Mouse (Mus musculus) MEL (cell line): Measurements from ENCODE around the gene Megf9. TPM values are rescaled to one million over a fixed set of nuclear protein-coding genes. Genes with fewer than 3 reads are reported as not detected.

ENCODE experiments used
- DNase-seq: peaks from one replicate; pipeline ENCODE4 v3.0.0; 2011; ENCODE audit warnings: low read depth, low spot score
- H3K27ac ChIP-seq: 2 replicates; pipeline ENCODE4 v1.5.1; 2012; ENCODE audit warnings: low read depth, mild to moderate bottlenecking, control low read depth, low read length, moderate library complexity; ENCODE audit not compliant: control insufficient read depth
- H3K27me3 ChIP-seq, 2 experiments: fragments of 150-350 bp in 1 of 2; sonication (generic) in 1 of 2; 2 replicates each; pipeline ENCODE4 v1.6.1; 2012; ENCODE audit warnings: low read length in 2 of 2, mild to moderate bottlenecking in 2 of 2, improper control_type of control experiment in 1 of 2, moderate library complexity in 1 of 2; ENCODE audit not compliant: insufficient read depth in 2 of 2, control insufficient read depth in 1 of 2
- H3K36me3 ChIP-seq, 2 experiments: 2 replicates each; pipeline ENCODE4 v1.6.1; 2012 to 2014; ENCODE audit warnings: low read length in 2 of 2, improper control_type of control experiment in 1 of 2, inconsistent platforms in 1 of 2, mild to moderate bottlenecking in 1 of 2; ENCODE audit not compliant: insufficient read depth in 2 of 2, control insufficient read depth in 1 of 2
- H3K4me1 ChIP-seq, 2 experiments: fragments of 150-350 bp in 1 of 2; sonication (generic) in 1 of 2; 2 replicates each; pipeline ENCODE4 v1.6.1; 2012; ENCODE audit warnings: low read length in 2 of 2, improper control_type of control experiment in 1 of 2, mild to moderate bottlenecking in 1 of 2; ENCODE audit not compliant: insufficient read depth in 2 of 2, control insufficient read depth in 1 of 2
- H3K4me3 ChIP-seq, 2 experiments: fragments of 150-350 bp in 1 of 2; sonication (generic) in 1 of 2; 2 replicates each; pipeline ENCODE4 v1.5.1; 2012; ENCODE audit warnings: low read depth in 2 of 2, low read length in 2 of 2, mild to moderate bottlenecking in 2 of 2, moderate library complexity in 2 of 2, control low read depth in 1 of 2, improper control_type of control experiment in 1 of 2; ENCODE audit not compliant: control insufficient read depth in 1 of 2, insufficient read depth in 1 of 2
- H3K79me2 ChIP-seq: 2 replicates; pipeline ENCODE4 v1.6.1; 2012; ENCODE audit warnings: mild to moderate bottlenecking, low read length, moderate library complexity; ENCODE audit not compliant: control insufficient read depth, poor library complexity, insufficient read depth
- H3K9ac ChIP-seq: 2 replicates; pipeline ENCODE4 v1.6.1; 2012; ENCODE audit warnings: low read depth, mild to moderate bottlenecking, control low read depth, low read length, moderate library complexity; ENCODE audit not compliant: control insufficient read depth, poor library complexity, severe bottlenecking
- H3K9me3 ChIP-seq: fragments of 150-350 bp; sonication (generic); replicated peaks from 2 replicates; pipeline ENCODE4 v1.6.1; 2012; ENCODE audit warnings: mild to moderate bottlenecking, low read length, improper control_type of control experiment, moderate library complexity; ENCODE audit not compliant: insufficient read depth
- CHD2 ChIP-seq: IDR thresholded peaks from 2 replicates; pipeline ENCODE4 v1.6.1; 2011; ENCODE audit warnings: low read length, improper control_type of control experiment
- CTCF ChIP-seq, 3 experiments: IDR thresholded peaks in 2 of 3; conservative IDR thresholded peaks in 1 of 3; 2 replicates each; pipeline ENCODE4 v1.5.1; 2011 to 2012; ENCODE audit warnings: low read length in 3 of 3, low read depth in 2 of 3, mild to moderate bottlenecking in 2 of 3, improper control_type of control experiment in 1 of 3, inconsistent platforms in 1 of 3, mixed read lengths in 1 of 3, moderate library complexity in 1 of 3; ENCODE audit not compliant: control insufficient read depth in 1 of 3, insufficient read depth in 1 of 3, poor library complexity in 1 of 3, severe bottlenecking in 1 of 3
- E2F4 ChIP-seq: IDR thresholded peaks from 2 replicates; pipeline ENCODE4 v1.6.1; 2011; ENCODE audit warnings: low read depth, low read length, improper control_type of control experiment, borderline replicate concordance
- GABPA ChIP-seq: IDR thresholded peaks from 2 replicates; pipeline ENCODE4 v1.6.1; 2012; ENCODE audit warnings: low read depth, mild to moderate bottlenecking, inconsistent platforms, low read length, improper control_type of control experiment, moderate library complexity
- GATA1 ChIP-seq: IDR thresholded peaks from 2 replicates; pipeline ENCODE4 v1.6.1; 2011; ENCODE audit warnings: low read depth, low read length, improper control_type of control experiment
- MEF2A ChIP-seq: IDR thresholded peaks from 2 replicates; pipeline ENCODE4 v1.6.1; 2014; ENCODE audit warnings: low read depth, mild to moderate bottlenecking, inconsistent platforms, low read length, improper control_type of control experiment; ENCODE audit not compliant: poor library complexity, insufficient replicate concordance, severe bottlenecking; ENCODE audit errors: extremely low read depth
- MXI1 ChIP-seq: IDR thresholded peaks from 2 replicates; pipeline ENCODE4 v1.6.1; 2011; ENCODE audit warnings: mild to moderate bottlenecking, low read depth, low read length, improper control_type of control experiment
- MYB ChIP-seq: IDR thresholded peaks from 2 replicates; pipeline ENCODE4 v1.6.1; 2011; ENCODE audit warnings: mild to moderate bottlenecking, low read depth, low read length, improper control_type of control experiment
- NELFE ChIP-seq: IDR thresholded peaks from 2 replicates; pipeline ENCODE4 v1.6.1; 2011; ENCODE audit warnings: low read depth, low read length, improper control_type of control experiment
- POLR2AphosphoS2 ChIP-seq: IDR thresholded peaks from 2 replicates; pipeline ENCODE4 v1.6.1; 2011; ENCODE audit warnings: low read length, improper control_type of control experiment
- POLR2AphosphoS5 ChIP-seq: IDR thresholded peaks from 2 replicates; pipeline ENCODE4 v1.6.1; 2012; ENCODE audit warnings: low read depth, borderline replicate concordance, mild to moderate bottlenecking, inconsistent platforms, low read length, moderate library complexity, mixed read lengths
- RAD21 ChIP-seq: IDR thresholded peaks from 2 replicates; pipeline ENCODE4 v1.6.1; 2011; ENCODE audit warnings: mild to moderate bottlenecking, low read depth, low read length, improper control_type of control experiment
- TAL1 ChIP-seq: IDR thresholded peaks from 2 replicates; pipeline ENCODE4 v1.6.1; 2012; ENCODE audit warnings: mild to moderate bottlenecking, inconsistent platforms, low read length, moderate library complexity, mixed read lengths
- USF1 ChIP-seq: IDR thresholded peaks from 2 replicates; pipeline ENCODE4 v1.6.1; 2014; ENCODE audit warnings: low read depth, mild to moderate bottlenecking, inconsistent platforms, low read length, improper control_type of control experiment, moderate library complexity
- USF2 ChIP-seq, 2 experiments: IDR thresholded peaks; 2 replicates each; pipeline ENCODE4 v1.6.1; 2011 to 2012; ENCODE audit warnings: improper control_type of control experiment in 2 of 2, low read length in 2 of 2, borderline replicate concordance in 1 of 2, inconsistent platforms in 1 of 2, low read depth in 1 of 2, mild to moderate bottlenecking in 1 of 2; ENCODE audit not compliant: insufficient read depth in 1 of 2
- ZKSCAN1 ChIP-seq: IDR thresholded peaks from 2 replicates; pipeline ENCODE4 v1.6.1; 2012; ENCODE audit warnings: low read depth, mild to moderate bottlenecking, inconsistent platforms, low read length, improper control_type of control experiment, moderate library complexity
- ZNF384 ChIP-seq: IDR thresholded peaks from 2 replicates; pipeline ENCODE4 v1.6.1; 2012; ENCODE audit warnings: low read depth, mild to moderate bottlenecking, inconsistent platforms, low read length, improper control_type of control experiment
- polyA plus RNA-seq, 2 experiments: library from polyadenylated mRNA; stranded (reverse) in 1 of 2; unstranded in 1 of 2; fragments of >175 nt in 1 of 2; fragments of >200 nt in 1 of 2; gene quantifications; 2 replicates each; pipeline versions ENCODE4 v1.2.1 to v1.2.4; 2012; ENCODE audit warnings: low replicate concordance in 2 of 2, low read depth in 1 of 2; ENCODE audit not compliant: insufficient read length in 2 of 2, insufficient read depth in 1 of 2, missing spikeins in 1 of 2
- total RNA-seq: library from RNA; depleted of rRNA; stranded (reverse); fragments of 300-350 nt; gene quantifications from 2 replicates; pipeline ENCODE4 v1.2.3, GENCODE M21; 2012

Megf9 gene
- total and polyA plus RNA-seq, 3 experiments = 2.1 to 3.2 TPM; not detected in 1

DNA sequence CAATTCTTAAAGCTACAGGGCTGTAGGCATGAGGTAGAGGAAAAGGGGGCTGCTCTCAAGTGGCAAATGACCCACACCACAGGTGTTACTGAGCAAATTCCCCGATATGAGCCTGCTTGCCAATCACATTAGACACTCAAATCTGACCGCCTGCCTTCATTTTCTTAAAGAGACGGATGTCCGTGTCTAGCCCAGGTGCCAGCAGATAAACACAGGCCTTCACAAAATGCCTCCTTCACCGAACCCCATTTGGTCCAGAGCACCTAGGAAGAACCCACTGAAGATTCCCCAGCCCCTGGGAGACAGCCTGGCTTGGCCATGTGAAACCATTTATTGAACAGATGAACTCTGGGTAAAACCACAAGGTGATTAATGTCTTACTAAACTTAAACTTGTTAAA lies 138.1 kb downstream of the Megf9 start:
- Histone ChIP-seq H3K4me1 (peaks cover 0 to 3% of the 10 kb centered on the region in 2 experiments; a peak in 1 of 4 replicates), H3K27ac (no peak overlapping the region), H3K79me2 (no peaks in the 10 kb centered on the region; the same call in 1 of the 2 replicates), H3K27me3 (no peaks in the 10 kb centered on the region), H3K4me3 (no peak overlapping the region), H3K9me3 (no peaks in the 10 kb centered on the region), H3K36me3 (peaks cover 0 to 2% of the 10 kb centered on the region in 2 experiments; a peak in 2 of 4 replicates), H3K9ac (no peak overlapping the region)
- DNase-seq = no peak
- TF ChIP-seq CHD2 (no peak), POLR2AphosphoS2 (no peak), MXI1 (no peak), TAL1 (no peak), ZNF384 (no peak)

DNA sequence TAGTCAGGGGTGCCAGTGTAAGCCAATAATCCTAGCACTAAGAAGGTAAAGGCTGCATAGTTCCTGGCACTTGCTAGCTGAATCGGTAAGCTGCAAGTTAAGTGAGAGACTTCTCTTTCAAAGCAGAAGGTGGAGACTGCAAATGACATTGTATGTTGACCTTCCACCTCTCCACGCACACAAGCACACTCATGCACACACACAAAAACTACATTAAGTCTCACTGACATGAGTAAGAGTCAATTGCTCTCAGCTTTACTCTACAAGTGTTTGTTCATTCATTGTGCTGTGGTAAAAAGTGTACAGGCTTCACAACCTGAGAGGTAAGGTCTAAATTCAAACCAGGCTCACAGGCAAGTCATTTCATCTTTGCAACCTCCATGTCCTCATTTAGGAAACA lies 140.1 kb downstream of the Megf9 start:
- Histone ChIP-seq H3K4me1 (peaks cover 0 to 3% of the 10 kb centered on the region in 2 experiments; a peak in 1 of 4 replicates), H3K27me3 (no peaks in the 10 kb centered on the region), H3K27ac (no peak overlapping the region), H3K4me3 (no peak overlapping the region), H3K9me3 (no peaks in the 10 kb centered on the region), H3K9ac (no peak overlapping the region), H3K36me3 (no peaks in the 10 kb centered on the region; a peak in 2 of 4 replicates), H3K79me2 (no peaks in the 10 kb centered on the region; the same call in 1 of the 2 replicates)
- DNase-seq = no peak
- no peak for TF ChIP-seq GATA1

DNA sequence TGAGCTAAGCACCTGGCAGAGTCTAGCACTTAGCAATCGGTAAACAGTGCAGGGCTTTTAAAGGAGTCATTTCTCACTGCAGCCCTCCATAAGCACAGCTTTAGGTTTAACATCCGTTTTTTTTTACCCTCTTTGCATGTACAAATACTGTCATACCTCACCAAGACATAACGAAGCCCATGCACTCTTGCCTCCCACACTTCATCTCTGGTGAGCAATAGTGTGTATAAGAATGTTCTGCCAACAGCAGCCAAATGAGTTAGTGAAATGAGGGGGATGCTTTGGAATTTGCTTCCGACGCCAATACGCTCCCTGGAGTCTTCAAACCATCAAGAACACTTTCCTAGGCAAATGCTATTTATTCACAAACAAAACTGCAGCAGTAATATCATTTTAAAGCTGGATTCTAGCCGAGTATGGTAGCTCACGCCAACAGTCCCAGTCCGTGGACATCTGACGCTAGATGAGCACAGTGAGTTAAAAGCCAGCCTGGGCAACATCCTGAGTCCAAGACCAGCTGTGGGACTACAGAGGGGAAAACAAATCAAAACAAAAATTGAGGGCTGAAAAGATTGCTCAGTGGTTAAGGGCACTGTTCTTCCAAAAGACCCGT lies 142.9 kb downstream of the Megf9 start:
- Histone ChIP-seq H3K27ac (no peak overlapping the region), H3K4me1 (no peaks in the 10 kb centered on the region), H3K9me3 (no peaks in the 10 kb centered on the region), H3K4me3 (no peak overlapping the region), H3K9ac (no peak overlapping the region), H3K27me3 (no peaks in the 10 kb centered on the region), H3K36me3 (no peaks in the 10 kb centered on the region; a peak in 2 of 4 replicates), H3K79me2 (no peaks in the 10 kb centered on the region; the same call in 1 of the 2 replicates)
- DNase-seq = no peak
- TF ChIP-seq CTCF (IDR thresholded peaks at IDR 0.05 in 2 of 3, conservative IDR thresholded peaks at IDR 0.05 in 1 of 3; ENCODE audit: control insufficient read depth in 1 of 3, insufficient read depth in 1 of 3, low read depth in 2 of 3, low read length in 3 of 3, poor library complexity in 1 of 3, severe bottlenecking in 1 of 3) = no peak
- no peak for TF ChIP-seq RAD21
- no peak for TF ChIP-seq USF2 (IDR thresholded peaks at IDR 0.05; ENCODE audit: borderline replicate concordance in 1 of 2, insufficient read depth in 1 of 2, low read depth in 1 of 2, low read length in 2 of 2)
- TF ChIP-seq GABPA = no peak
- no peak for TF ChIP-seq MEF2A
- TF ChIP-seq MXI1 = no peak
- no peak for TF ChIP-seq POLR2AphosphoS2
- TF ChIP-seq MYB = no peak
- no peak for TF ChIP-seq NELFE
- no peak for TF ChIP-seq ZKSCAN1
- no peak for TF ChIP-seq POLR2AphosphoS5
- no peak for TF ChIP-seq CHD2
- no peak for TF ChIP-seq USF1
- no peak for TF ChIP-seq E2F4
- no peak for TF ChIP-seq ZNF384
